Mouse (Mus musculus) heart, adult 2 months (tissue): Measurements from ENCODE around the gene Sult5a1. TPM values are rescaled to one million over a fixed set of nuclear protein-coding genes. Genes with fewer than 3 reads are reported as not detected.
"Not testable (repeated sequence)": the region's sequence is repeated elsewhere in the genome, so short reads cannot be mapped to it uniquely, and the experiment has no call there.

Source experiments
- DNase-seq, 2 experiments: peaks; one replicate each; pipeline ENCODE4 v3.0.0; 2021
- H3K27ac ChIP-seq: fragments of 200-600 bp; 2 replicates; pipeline ENCODE4 v1.8.1; 2022
- H3K27me3 ChIP-seq: fragments of 200-500 bp; 2 replicates; pipeline ENCODE4 v1.6.1; 2012; ENCODE audit warnings: mild to moderate bottlenecking, low read length, inconsistent platforms, mixed read lengths; ENCODE audit not compliant: control insufficient read depth, insufficient read depth
- H3K36me3 ChIP-seq: fragments of 200-500 bp; 2 replicates; pipeline ENCODE4 v1.6.1; 2012; ENCODE audit warnings: low read length, inconsistent platforms; ENCODE audit not compliant: control insufficient read depth, insufficient read depth
- H3K4me1 ChIP-seq: fragments of 200-500 bp; 2 replicates; pipeline ENCODE4 v1.6.1; 2011; ENCODE audit warnings: low read length; ENCODE audit not compliant: control insufficient read depth, insufficient read depth
- H3K4me3 ChIP-seq: fragments of 200-600 bp; 2 replicates; pipeline ENCODE4 v1.8.1; 2022
- H3K79me2 ChIP-seq: fragments of 200-500 bp; replicated peaks from 2 replicates; pipeline ENCODE4 v1.6.1; 2012; ENCODE audit warnings: mild to moderate bottlenecking, inconsistent platforms, low read length, moderate library complexity, mixed read lengths; ENCODE audit not compliant: control insufficient read depth, insufficient read depth
- H3K9ac ChIP-seq: fragments of 200-500 bp; 2 replicates; pipeline ENCODE4 v1.6.1; 2012; ENCODE audit warnings: low read depth, mild to moderate bottlenecking, control low read depth, inconsistent platforms, low read length, mixed read lengths
- CTCF ChIP-seq: fragments of 200-600 bp; IDR thresholded peaks from 2 replicates; pipeline ENCODE4 v1.8.1; 2022; ENCODE audit warnings: antibody characterized with exemption, mild to moderate bottlenecking, moderate library complexity
- EP300 ChIP-seq: fragments of 200-500 bp; IDR thresholded peaks from 2 replicates; pipeline ENCODE4 v1.6.1; 2011; ENCODE audit warnings: low read depth, low read length, control low read depth; ENCODE audit not compliant: insufficient read depth
- POLR2A ChIP-seq: fragments of 200-500 bp; IDR thresholded peaks from 2 replicates; pipeline ENCODE4 v1.6.1; 2011; ENCODE audit warnings: mild to moderate bottlenecking, low read depth, low read length, control low read depth; ENCODE audit not compliant: insufficient read depth
- WGBS: fragments of 180-500 bp; shearing (Covaris S2); methylation state at CpG from one replicate; pipeline ENCODE4 v1.1.7; 2018; 5-methylcytosine and 5-hydroxymethylcytosine counted together
- intact Hi-C: fragments of 180-260 bp; cut with DNase I; formaldehyde crosslinking; loops from one replicate; pipeline ENCODE4 v1.15.1; 2025
- polyA plus RNA-seq: library from polyadenylated mRNA; depleted of rRNA; stranded (reverse); fragments of >200 nt; gene quantifications from 2 replicates; pipeline ENCODE4 v1.2.3, GENCODE M21; 2012
- total RNA-seq, 2 experiments: library from RNA; stranded (reverse); gene quantifications; 2 replicates each; pipeline ENCODE4 v1.2.3; 2021

Sult5a1 gene
- total and polyA plus RNA-seq, 3 experiments = 0.27 to 5.3 (median 0.91) TPM

DNA sequence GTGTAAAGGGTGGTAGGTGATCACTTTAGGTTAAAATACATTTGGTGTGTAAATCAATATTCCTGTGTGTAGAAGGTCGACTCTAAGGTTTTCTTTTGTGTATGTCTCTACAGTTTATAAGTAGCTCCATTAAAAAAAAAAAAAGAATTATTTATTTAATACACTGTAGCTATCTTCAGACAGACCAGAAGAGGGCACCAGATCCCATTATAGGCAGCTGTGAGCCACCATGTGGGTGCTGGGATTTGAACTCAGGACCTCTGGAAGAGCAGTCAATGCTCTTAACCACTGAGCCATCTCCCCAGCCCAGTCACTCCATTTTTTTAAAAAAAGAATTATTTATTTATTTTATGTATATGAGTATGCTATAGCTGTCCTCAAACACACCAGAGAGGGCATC, 50.1 kb downstream of the Sult5a1 start:
- no peak for DNase-seq
- peaks cover 2% of the 10 kb centered on the region; the same call in 1 of the 2 replicates for H3K4me1 ChIP-seq
- peaks cover 9% of the 10 kb centered on the region for H3K36me3 ChIP-seq
- WGBS = 61% methylated on average over 1 of the region's 1 CpGs
- H3K4me3 ChIP-seq = no peak overlapping the region
- intact Hi-C loops = loop anchor here (10.0 kb wide), 1 partner anchor 257 kb away; no protein-coding TSS in a partner anchor
- no peak overlapping the region for H3K27ac ChIP-seq
- TF ChIP-seq POLR2A (no peak), CTCF (peak; percentile 63)
- no peak overlapping the region for H3K9ac ChIP-seq
- H3K79me2 ChIP-seq = no peaks in the 10 kb centered on the region
- no peaks in the 10 kb centered on the region for H3K27me3 ChIP-seq

GRCm38 (mm10) chr8:123106531-123106930, 51.6 kb downstream of the Sult5a1 start:
- 0 out of 2 replicates have a peak, but pooled peaks cover 1% of the 10 kb centered on the region for H3K79me2 ChIP-seq
- DNase-seq = no peak
- H3K4me3 ChIP-seq = no peak overlapping the region
- intact Hi-C loops = loop anchor here (2.0 to 10.0 kb wide), 2 partner anchors 96 to 258 kb away; no protein-coding TSS in a partner anchor
- H3K9ac ChIP-seq = no peak overlapping the region
- 33% methylated on average over 2 of the region's 2 CpGs for WGBS
- peaks cover 9% of the 10 kb centered on the region for H3K36me3 ChIP-seq
- TF ChIP-seq CTCF (peak; percentile 64), POLR2A (no peak), EP300 (no peak)
- no peak overlapping the region for H3K27ac ChIP-seq
- H3K4me1 ChIP-seq = peaks cover 2% of the 10 kb centered on the region; the same call in 1 of the 2 replicates
- H3K27me3 ChIP-seq = no peaks in the 10 kb centered on the region

- WGBS = 70% methylated on average over 5 of the region's 5 CpGs
- H3K9ac ChIP-seq = no peak overlapping the region
- TF ChIP-seq POLR2A = peak; percentile 27; the same call in 1 of the 2 replicates
- no peak for TF ChIP-seq EP300
- TF ChIP-seq CTCF = peak; percentile 75
- peaks cover 2% of the 10 kb centered on the region; the same call in 1 of the 2 replicates for H3K4me1 ChIP-seq
- no peak overlapping the region for H3K27ac ChIP-seq
- H3K4me3 ChIP-seq = no peak overlapping the region
- H3K27me3 ChIP-seq = no peaks in the 10 kb centered on the region
- peaks cover 9% of the 10 kb centered on the region for H3K36me3 ChIP-seq
- H3K79me2 ChIP-seq = 0 out of 2 replicates have a peak, but pooled peaks cover 1% of the 10 kb centered on the region
- intact Hi-C loops = loop anchor here (2.0 to 10.0 kb wide), 2 partner anchors 97 to 259 kb away; no protein-coding TSS in a partner anchor
- DNase-seq = no peak
Observed at GRCm38 (mm10) chr8:123105553-123106326, 52.4 kb downstream of the Sult5a1 start.

DNA sequence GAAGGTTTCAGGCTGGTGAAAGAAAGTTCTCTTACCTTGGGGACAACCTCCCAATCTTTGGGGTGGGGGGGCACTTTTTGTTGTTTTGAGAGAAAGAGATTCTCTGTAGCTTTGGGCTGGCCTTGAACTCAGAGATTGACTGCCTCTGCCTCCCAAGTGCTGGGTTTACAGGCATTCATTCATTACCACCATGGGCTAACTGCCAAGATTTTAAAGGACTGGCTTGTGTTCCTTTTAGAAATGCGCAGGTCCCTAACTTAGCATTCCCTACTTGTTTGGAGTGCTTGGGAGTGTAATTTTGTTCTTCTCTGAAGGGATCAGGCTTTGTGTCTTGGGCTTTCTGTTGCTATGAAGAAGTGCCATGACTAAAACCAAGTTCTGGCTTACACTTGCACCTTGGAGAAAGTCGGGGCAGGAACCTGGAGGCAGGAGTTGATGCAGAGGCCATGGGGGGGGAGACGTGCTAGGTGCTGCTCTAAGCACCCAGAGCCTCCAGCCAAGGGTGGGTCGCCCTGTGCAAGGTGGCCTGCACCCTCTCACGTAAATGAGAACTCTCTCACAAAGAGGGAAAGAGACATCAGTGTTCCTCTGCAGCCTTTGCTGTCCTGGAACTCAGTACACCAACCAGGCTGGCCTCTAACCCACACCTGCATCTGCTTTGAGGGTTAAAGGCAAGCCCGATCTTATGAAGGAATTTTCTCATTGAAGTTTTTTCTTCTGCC, 53.9 kb downstream of the Sult5a1 start:
- DNase-seq = no peak
- H3K36me3 ChIP-seq = peaks cover 9% of the 10 kb centered on the region
- intact Hi-C loops = loop anchor here (10.0 kb wide), 1 partner anchor 261 kb away; no protein-coding TSS in a partner anchor
- WGBS = 70% methylated on average over 6 of the region's 6 CpGs
- 0 out of 2 replicates have a peak, but pooled peaks cover 1% of the 10 kb centered on the region for H3K79me2 ChIP-seq
- TF ChIP-seq POLR2A (no peak), EP300 (no peak), CTCF (no peak)
- H3K27ac ChIP-seq = no peak overlapping the region
- peaks cover 2% of the 10 kb centered on the region; the same call in 1 of the 2 replicates for H3K4me1 ChIP-seq
- H3K4me3 ChIP-seq = no peak overlapping the region
- no peaks in the 10 kb centered on the region for H3K27me3 ChIP-seq
- no peak overlapping the region for H3K9ac ChIP-seq

- intact Hi-C loops = loop anchor here (10.0 kb wide), 1 partner anchor 262 kb away; no protein-coding TSS in a partner anchor
- Histone ChIP-seq H3K4me3 (peak overlapping the region; percentile 81), H3K4me1 (peaks cover 2% of the 10 kb centered on the region; the same call in 1 of the 2 replicates), H3K79me2 (0 out of 2 replicates have a peak, but pooled peaks cover 1% of the 10 kb centered on the region), H3K36me3 (peaks cover 9% of the 10 kb centered on the region), H3K9ac (peak overlapping the region; percentile 96), H3K27me3 (no peaks in the 10 kb centered on the region), H3K27ac (peak overlapping the region; percentile 26; the same call in 1 of the 2 replicates)
- no peak for TF ChIP-seq EP300
- TF ChIP-seq CTCF = no peak
- TF ChIP-seq POLR2A = no peak
- no peak for DNase-seq
- WGBS = 9% methylated on average over 15 of the region's 15 CpGs
Observed at GRCm38 (mm10) chr8:123103285-123103684, 54.8 kb downstream of the Sult5a1 start.

DNA sequence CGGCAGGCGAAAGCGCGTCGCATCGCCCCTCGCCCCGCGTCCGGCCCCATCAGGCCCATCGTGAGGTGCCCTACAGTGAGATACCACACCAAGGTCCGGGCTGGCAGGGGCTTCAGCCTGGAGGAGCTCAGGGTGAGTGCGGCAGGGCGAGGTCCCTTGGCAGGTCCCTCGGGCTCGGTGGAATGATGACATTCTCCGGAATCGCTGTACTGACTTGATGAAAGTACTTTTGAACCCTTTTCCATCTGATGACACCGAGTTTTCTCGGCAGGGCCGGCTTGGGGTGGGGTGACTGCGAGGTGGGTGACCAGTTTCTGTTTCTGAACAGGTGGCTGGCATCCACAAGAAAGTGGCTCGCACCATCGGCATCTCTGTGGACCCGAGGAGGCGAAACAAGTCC, 55.3 kb downstream of the Sult5a1 start:
- DNase-seq, H3K36me3 ChIP-seq, H3K4me1 ChIP-seq, H3K27me3 ChIP-seq, H3K79me2 ChIP-seq: not testable (repeated sequence)
- H3K9ac ChIP-seq = peak overlapping the region; percentile 96
- intact Hi-C loops = loop anchor here (1.0 to 10.0 kb wide), 2 partner anchors 38 to 262 kb away; no protein-coding TSS in a partner anchor
- WGBS = under 1% methylated on average over 26 of the region's 26 CpGs
- peak overlapping the region; percentile 81 for H3K4me3 ChIP-seq
- H3K27ac ChIP-seq = peak overlapping the region; percentile 87
